Mouse (Mus musculus) ovary, postnatal 14 days (tissue): ENCODE results near the gene Cspg4.
"Not testable (repeated sequence)": the region's sequence is repeated elsewhere in the genome, so short reads cannot be mapped to it uniquely, and the experiment has no call there.

Experiments
- DNase-seq: peaks from one replicate; pipeline ENCODE4 v3.0.0; 2022; ENCODE audit warnings: low spot score

The Cspg4 gene

GRCm38 (mm10) chr9:56927191-56928012, 62.6 kb downstream of the Cspg4 start:
- DNase-seq = peak; percentile 34

GRCm38 (mm10) chr9:56928041-56928811, 63.4 kb downstream of the Cspg4 start, which contains the start of gene Snx33:
TSS of gene Snx33 (minus strand) at chr9:56928371.
- peak; percentile 92 for DNase-seq

- DNase-seq = no peak
These were observed 64.7 kb downstream of the Cspg4 start for GRCm38 (mm10) chr9:56929496-56929895.

DNA sequence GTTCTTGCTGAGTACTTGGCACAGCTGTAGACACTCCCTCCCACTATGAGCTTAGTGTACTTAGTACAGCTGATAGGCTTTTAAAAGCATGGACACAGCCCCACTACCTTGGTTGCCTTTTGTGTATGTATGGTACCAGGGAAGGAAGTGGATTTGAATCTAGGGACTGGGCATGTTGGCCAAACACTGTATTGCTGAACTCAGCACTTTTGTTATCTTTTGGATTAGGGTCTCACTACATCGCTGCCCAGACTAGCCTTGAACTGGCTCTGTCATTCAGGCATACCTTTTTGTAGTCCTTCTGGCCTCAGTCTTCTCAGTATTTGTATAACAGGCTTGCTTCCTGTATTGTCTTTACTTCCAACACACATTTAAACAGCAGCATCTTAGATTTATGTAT, 65.7 kb downstream of the Cspg4 start:
- DNase-seq = no peak

- no peak for DNase-seq
These were observed 72.0 kb downstream of the Cspg4 start for GRCm38 (mm10) chr9:56936861-56937222.

DNA sequence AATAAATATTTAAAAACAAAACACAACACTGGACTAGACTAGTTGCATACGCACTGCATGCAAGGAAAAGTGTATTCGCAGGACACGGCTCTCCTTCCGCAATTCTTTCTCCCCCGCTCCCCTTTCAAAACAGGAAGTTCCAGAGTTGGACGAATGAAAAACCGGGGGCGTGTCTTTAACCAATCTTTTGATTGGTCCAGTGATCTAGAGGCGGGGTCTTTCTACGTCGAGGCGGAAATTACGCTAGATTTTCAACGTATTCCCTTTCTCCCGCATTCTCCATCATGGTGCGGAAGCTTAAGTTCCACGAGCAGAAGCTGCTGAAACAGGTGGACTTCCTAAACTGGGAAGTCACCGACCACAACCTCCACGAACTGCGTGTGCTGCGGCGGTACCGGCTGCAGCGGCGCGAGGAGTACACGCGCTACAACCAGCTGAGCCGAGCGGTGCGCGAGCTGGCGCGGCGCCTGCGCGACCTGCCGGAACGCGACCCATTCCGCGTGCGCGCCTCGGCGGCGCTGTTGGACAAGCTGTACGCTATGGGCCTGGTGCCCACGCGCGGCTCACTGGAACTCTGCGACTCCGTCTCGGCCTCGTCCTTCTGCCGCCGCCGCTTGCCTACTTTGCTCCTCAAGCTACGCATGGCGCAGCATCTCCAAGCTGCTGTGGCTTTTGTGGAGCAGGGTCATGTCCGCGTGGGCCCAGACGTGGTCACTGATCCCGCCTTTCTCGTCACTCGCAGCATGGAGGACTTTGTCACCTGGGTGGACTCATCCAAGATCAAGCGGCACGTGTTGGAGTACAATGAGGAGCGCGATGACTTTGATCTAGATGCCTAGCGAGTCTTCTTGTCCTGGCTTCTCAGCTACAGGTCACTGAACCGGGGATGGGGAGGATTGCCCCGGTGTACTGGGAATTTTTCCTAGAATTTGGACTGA, 72.7 kb downstream of the Cspg4 start, which contains the start of gene Imp3:
Gene Imp3, plus strand, starts transcription at position 253 of the 938 bp plus-strand sequence.
- DNase-seq = peak; percentile 78

GRCm38 (mm10) chr9:56938374-56938773, 73.5 kb downstream of the Cspg4 start:
- DNase-seq = no peak

GRCm38 (mm10) chr9:56947481-56947880, 82.6 kb downstream of the Cspg4 start:
- DNase-seq = not testable (repeated sequence)

DNA sequence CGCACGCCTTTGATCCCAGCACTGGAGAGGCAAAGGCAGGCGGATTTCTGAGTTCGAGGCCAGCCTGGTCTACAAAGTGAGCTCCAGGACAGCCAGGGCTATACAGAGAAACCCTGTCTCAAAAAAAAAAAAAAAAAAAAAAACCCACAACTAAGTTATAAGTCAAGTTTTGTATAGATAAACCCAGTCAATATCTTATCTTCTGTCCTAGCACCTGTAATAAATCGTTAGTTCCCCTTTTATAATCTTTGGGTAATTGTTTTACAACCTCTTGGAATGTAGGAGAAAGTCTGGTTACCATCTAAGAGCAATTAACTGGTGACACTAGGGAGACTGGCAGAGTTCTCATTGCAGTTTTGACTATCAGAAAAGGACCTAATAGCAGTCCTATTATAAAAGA, 83.9 kb downstream of the Cspg4 start:
- DNase-seq = not testable (repeated sequence)
